Mouse (Mus musculus) forebrain, embryonic 16.5 days (tissue): ENCODE measurements around the gene Fmnl3. TPM values are rescaled to one million over a fixed set of nuclear protein-coding genes. Genes with fewer than 3 reads are reported as not detected.
A peak's percentile ranks its signal among the peaks of the same experiment; 100 is the strongest.

Experiments used
- ATAC-seq: fragments of 200-750 bp; cut with Nextera tagmentation; 2 replicates; pipeline ENCODE4 v1.8.0; 2017; ENCODE audit warnings: mild to moderate bottlenecking, moderate library complexity
- H3K27ac ChIP-seq: fragments of 300-500 bp; sonication (generic); 2 replicates; pipeline ENCODE4 v1.5.1; 2014; ENCODE audit warnings: low read length, control low read depth
- H3K27me3 ChIP-seq: fragments of 300-500 bp; sonication (generic); replicated peaks from 2 replicates; pipeline ENCODE4 v1.6.1; 2014; ENCODE audit warnings: low read length; ENCODE audit not compliant: control insufficient read depth, insufficient read depth
- H3K36me3 ChIP-seq: fragments of 300-500 bp; sonication (generic); 2 replicates; pipeline ENCODE4 v1.6.1; 2014; ENCODE audit not compliant: control insufficient read depth, insufficient read depth
- H3K4me1 ChIP-seq: fragments of 300-500 bp; sonication (generic); replicated peaks from 2 replicates; pipeline ENCODE4 v1.6.1; 2014; ENCODE audit warnings: low read length; ENCODE audit not compliant: control insufficient read depth, insufficient read depth
- H3K4me2 ChIP-seq: fragments of 300-500 bp; sonication (generic); 2 replicates; pipeline ENCODE4 v1.6.1; 2014; ENCODE audit warnings: mild to moderate bottlenecking, low read length, control low read depth
- H3K4me3 ChIP-seq: fragments of 300-500 bp; sonication (generic); replicated peaks from 2 replicates; pipeline ENCODE4 v1.5.1; 2014; ENCODE audit warnings: mild to moderate bottlenecking, low read length, control low read depth
- H3K9ac ChIP-seq: fragments of 300-500 bp; sonication (generic); replicated peaks from 2 replicates; pipeline ENCODE4 v1.6.1; 2014; ENCODE audit warnings: low read depth, low read length, control low read depth
- H3K9me3 ChIP-seq: fragments of 300-500 bp; sonication (generic); 2 replicates; pipeline ENCODE4 v1.6.1; 2016; ENCODE audit warnings: low read length; ENCODE audit not compliant: control insufficient read depth
- WGBS: fragments of 180-500 bp; shearing (Covaris S2); extraction: QIAGEN DNeasy Blood & Tissue Kit; methylation state at CpG from one replicate; pipeline ENCODE4 v1.1.7; 2014; 5-methylcytosine and 5-hydroxymethylcytosine counted together
- polyA plus RNA-seq: library from polyadenylated mRNA; unstranded; fragments of >200 nt; fragmentation: Nextera tagmentation; extraction: Ambion mirVana; gene quantifications from 2 replicates; pipeline ENCODE4 v1.2.1, GENCODE M21; 2015

The Fmnl3 gene
- polyA plus RNA-seq, 1 experiment from 2014 or later = 10.3 TPM

DNA sequence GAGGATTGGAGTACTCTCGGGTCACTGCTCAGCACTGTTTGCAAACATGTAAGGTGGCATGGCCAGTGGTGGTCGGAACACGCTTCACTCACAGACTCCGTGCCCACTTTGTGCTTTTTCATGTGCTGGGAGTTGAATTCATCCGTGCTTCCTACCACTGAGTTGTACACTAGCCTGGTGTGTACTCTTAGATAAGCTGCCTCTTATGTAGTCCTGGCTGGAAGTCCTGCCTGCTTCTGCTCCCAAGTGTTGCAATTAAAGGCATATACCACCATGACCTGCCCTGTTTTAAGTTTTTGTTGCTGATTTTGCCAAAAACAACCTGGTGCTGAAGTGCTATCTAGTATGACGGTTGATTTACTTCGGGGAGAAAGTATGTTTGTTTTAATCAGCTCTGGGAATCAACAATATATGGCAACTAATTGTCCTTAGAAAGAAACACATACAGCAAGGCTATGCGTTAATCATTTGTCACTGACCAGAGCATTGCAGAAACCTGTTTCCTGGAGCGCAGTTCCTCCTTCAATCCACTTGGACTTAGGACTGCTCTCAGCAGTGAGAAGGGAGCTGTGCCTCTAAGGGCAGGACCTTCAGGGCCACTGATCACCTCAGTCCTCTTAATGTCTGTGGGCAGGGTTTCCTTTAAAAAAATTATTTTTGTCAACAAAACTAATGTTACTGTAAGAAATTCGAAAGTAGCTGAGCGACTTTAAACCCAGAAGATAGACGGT lies 33.0 kb upstream of the Fmnl3 start:
- H3K27ac ChIP-seq = no peak overlapping the region
- H3K4me2 ChIP-seq = no peak overlapping the region
- H3K4me1 ChIP-seq = no peaks in the 10 kb centered on the region; the same call in 1 of the 2 replicates
- H3K9me3 ChIP-seq = no peaks in the 10 kb centered on the region
- no peak overlapping the region for H3K4me3 ChIP-seq
- no peak for ATAC-seq
- H3K9ac ChIP-seq = no peak overlapping the region
- 95% methylated on average over 12 of the region's 12 CpGs for WGBS
- no peaks in the 10 kb centered on the region for H3K27me3 ChIP-seq
- H3K36me3 ChIP-seq = peaks cover 35% of the 10 kb centered on the region

DNA sequence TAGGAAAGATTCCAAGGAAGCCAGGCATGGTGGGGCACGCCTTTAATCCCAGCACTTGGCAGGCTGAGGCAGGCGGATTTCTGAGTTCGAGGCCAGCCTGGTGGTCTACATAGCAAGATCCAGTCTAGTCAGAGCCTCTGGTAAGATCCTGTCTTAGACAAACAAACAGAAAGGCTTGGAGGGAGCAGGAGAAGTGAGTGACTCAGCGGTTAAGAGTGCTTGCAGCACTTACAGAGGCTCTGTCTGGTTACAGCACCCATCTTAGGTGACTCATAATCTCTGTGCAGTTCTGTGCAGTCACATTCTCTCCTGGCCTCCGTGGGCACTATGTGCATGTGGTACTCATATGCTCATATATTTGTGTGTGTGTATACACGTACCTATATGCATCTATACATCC lies 30.3 kb upstream of the Fmnl3 start:
- no peak overlapping the region for H3K9ac ChIP-seq
- ATAC-seq = no peak
- H3K4me2 ChIP-seq = no peak overlapping the region
- no peaks in the 10 kb centered on the region for H3K27me3 ChIP-seq
- H3K27ac ChIP-seq = no peak overlapping the region
- H3K4me1 ChIP-seq = peaks cover 11% of the 10 kb centered on the region
- peaks cover 11% of the 10 kb centered on the region for H3K36me3 ChIP-seq
- no peaks in the 10 kb centered on the region for H3K9me3 ChIP-seq
- no peak overlapping the region for H3K4me3 ChIP-seq
- 94% methylated on average over 6 of the region's 6 CpGs for WGBS

DNA sequence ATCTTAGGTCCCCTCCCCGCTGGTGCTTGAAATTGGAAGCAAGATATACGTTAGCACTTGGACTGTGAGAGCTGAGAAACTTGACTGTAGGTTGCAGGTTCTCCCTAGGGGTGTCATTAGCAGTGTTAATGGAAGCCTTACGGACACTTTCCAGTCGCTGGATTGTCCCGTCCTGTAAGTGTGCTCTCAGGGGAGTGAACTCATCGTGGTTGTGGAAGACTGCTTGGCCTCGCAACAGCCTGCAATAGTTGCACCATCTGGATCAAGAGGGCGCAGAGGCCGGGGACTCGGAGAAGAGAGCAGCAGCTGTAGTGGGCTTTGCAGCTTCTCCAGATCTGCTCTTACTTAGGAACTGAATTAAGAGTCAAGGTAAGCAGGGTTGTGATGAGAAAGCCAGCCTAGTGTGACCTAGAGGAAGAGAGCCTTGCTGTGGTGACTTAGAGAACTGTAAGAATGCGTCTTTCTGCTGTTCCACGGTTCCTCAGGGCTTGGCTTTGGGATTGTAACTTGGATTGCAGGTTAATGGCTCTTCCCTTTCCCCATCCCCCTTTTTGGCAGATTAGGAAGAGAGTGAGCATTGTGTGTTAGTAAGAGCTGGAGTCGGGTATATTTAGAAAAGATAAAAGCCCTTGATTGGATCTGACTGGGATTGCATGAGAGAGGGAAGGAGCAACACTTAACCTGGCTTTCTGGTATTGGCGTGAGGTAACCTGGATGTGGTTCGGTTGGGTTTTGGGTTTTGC lies 29.4 kb upstream of the Fmnl3 start:
- no peaks in the 10 kb centered on the region for H3K9me3 ChIP-seq
- H3K4me2 ChIP-seq = no peak overlapping the region
- no peak overlapping the region for H3K4me3 ChIP-seq
- 81% methylated on average over 15 of the region's 15 CpGs for WGBS
- no peaks in the 10 kb centered on the region for H3K27me3 ChIP-seq
- H3K4me1 ChIP-seq = peaks cover 20% of the 10 kb centered on the region
- no peak overlapping the region for H3K9ac ChIP-seq
- H3K27ac ChIP-seq = no peak overlapping the region
- ATAC-seq = no peak
- peaks cover 7% of the 10 kb centered on the region for H3K36me3 ChIP-seq

DNA sequence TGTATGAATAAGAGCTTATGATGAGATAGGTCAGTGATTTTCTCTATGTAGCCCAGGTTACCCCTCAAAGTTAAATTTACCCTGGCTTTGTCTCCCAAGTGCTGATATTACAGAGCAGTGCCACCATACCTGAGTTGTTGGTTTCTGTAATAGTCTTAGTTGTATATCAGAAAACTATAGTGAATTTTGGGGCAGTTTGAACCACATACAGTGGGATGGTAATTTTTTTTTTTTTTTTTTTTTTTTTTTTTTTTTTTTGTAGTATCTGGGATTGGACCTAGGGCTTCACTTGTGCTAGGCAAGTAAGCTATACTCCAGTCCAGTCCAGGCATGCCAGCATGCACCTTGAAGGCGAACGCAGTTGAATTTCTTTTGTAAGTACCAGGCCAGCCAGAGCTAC lies 27.3 kb upstream of the Fmnl3 start:
- no peaks in the 10 kb centered on the region for H3K27me3 ChIP-seq
- H3K27ac ChIP-seq = no peak overlapping the region
- no peaks in the 10 kb centered on the region for H3K9me3 ChIP-seq
- H3K4me1 ChIP-seq = peaks cover 32% of the 10 kb centered on the region
- no peak overlapping the region for H3K9ac ChIP-seq
- no peak overlapping the region for H3K4me3 ChIP-seq
- no peaks in the 10 kb centered on the region for H3K36me3 ChIP-seq
- WGBS = 94% methylated on average over 2 of the region's 2 CpGs
- no peak overlapping the region for H3K4me2 ChIP-seq
- no peak for ATAC-seq

DNA sequence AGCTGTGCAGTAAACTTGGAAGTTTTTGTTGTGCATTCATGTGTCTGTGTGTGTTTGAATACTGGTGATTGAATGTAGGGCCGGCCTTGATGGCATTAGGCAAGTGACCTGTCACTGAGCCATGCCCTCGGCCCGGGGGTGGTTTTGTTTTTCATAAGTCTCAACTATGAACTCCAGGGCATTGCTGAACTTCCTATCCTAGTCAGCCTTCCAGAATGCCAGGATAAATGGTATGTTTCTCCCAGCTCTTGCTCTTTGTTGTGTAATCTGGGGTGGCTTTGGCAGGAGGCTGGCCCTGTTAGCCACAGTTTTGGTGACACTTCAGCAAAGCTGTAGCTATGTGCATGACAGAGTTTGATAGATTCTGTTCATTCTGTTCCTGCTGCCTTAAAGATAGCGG lies 26.6 kb upstream of the Fmnl3 start:
- Histone ChIP-seq H3K9me3 (no peaks in the 10 kb centered on the region), H3K4me3 (no peak overlapping the region), H3K27ac (no peak overlapping the region), H3K36me3 (no peaks in the 10 kb centered on the region), H3K27me3 (no peaks in the 10 kb centered on the region), H3K4me1 (peaks cover 35% of the 10 kb centered on the region), H3K4me2 (no peak overlapping the region), H3K9ac (no peak overlapping the region)
- ATAC-seq = no peak
- 67% methylated on average over 4 of the region's 4 CpGs for WGBS

DNA sequence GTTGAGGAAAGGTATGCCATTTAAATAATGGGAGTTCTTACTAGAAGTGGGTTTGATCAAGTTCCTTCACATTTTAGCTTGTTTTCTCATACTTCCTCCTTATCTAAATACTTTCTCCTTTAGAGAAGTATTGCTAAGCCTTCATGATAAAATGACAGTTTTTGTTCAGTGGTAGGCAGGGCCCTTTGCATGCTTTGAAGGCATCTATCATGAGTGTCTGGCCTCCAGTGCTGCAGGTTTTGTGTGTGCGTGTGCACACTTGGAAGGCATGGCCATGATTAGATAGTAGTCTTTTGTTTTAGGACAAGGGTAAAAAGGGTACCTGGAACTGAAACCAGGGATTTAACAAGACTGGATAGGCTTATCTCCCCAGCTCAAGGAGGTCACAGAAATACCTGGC lies 26.2 kb upstream of the Fmnl3 start:
- H3K4me3 ChIP-seq = no peak overlapping the region
- no peaks in the 10 kb centered on the region for H3K27me3 ChIP-seq
- H3K9me3 ChIP-seq = no peaks in the 10 kb centered on the region
- H3K9ac ChIP-seq = no peak overlapping the region
- H3K27ac ChIP-seq = no peak overlapping the region
- H3K4me2 ChIP-seq = no peak overlapping the region
- ATAC-seq = no peak
- H3K4me1 ChIP-seq = peaks cover 35% of the 10 kb centered on the region
- 75% methylated on average over 1 of the region's 1 CpGs for WGBS
- H3K36me3 ChIP-seq = no peaks in the 10 kb centered on the region

DNA sequence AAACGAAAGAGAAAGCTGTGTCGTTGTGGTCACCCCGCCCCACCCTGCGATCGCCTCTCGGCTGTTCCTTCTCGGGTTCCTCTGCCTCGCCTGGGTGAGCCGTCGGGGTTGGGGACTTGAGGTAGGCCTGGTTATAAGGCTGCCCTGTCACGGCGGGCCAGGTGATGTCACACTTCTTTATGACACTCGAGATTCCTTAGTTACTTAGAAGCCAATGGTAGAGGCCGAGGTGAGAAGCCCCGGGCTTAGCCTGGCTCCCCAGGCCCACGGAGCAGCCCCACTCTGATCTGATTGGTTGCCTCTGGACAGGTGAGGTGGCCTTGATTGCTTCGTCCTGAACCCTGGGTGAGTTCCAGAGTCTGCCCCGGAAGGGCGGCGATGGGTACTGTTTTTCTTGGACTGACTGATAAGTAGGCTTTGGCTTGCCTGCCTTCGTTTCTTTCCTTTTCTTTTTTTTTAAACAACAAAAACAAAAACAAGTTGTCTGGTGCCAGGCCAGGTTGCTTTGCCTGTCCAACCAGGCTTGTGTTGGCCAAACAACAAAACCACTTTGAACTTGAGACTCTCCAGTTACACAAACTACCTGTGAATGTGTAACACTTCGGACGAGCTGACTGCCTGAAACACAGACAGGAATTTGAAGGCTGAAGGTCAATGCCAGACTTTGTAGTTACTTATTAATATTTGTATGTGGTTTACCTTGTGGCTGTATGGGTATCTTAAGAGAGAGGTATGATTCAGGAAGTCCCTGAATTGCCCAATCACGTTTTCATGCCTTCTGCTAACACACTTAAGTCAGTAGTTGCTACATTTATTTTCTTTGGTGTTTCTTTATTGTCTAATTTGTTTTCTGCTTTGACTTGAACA lies 23.3 kb upstream of the Fmnl3 start:
- WGBS = 12% methylated on average over 24 of the region's 24 CpGs
- ATAC-seq = no peak

DNA sequence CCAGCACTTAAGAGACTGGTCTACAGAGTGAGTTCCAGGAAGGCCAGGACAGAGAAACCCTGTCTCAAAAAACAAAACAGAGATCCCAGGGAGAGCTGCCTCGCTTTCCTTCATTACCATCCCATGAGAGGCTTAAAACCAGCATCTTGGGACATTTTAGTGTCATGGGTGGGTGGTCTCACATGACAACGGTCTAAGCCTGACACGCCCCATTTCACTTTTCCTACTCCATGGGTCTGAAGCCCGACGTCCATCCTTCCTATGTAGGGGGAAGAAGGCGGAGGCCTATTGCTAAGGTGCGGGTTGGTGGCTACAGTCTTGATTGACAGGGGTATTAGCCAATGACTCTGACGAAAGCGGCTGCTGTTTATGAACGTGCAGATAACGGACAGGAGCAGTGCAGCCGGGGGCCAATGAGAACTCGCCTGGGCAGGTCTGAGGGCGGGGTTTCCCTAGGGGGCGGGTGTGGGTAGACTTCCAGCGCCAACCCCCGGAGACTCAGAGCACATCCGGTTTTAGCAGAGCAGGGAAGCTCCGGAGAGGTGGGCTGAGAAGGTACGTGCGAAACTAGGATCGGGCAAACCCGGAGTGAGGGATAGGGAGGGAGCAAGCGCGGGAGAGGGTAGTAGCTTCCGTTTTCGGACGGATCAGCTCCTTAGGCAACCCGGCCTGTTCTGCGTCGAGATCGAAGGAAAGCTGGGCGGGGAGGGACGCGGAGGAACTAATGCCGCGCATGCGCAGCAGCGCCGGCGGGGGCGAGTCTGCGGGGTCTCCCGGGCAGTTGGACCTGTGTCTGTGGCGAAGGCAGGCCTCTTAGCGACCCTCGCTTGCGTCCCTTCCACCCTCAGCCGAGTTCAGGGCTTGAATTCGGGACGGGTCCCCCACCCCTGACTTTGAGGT lies 22.5 kb upstream of the Fmnl3 start, which contains the start of gene Tmbim6:
Gene Tmbim6 (plus strand): TSS at position 397 of the 900 bp plus-strand sequence.
- peak within 1 kb of the TSS; percentile 81 for H3K9ac ChIP-seq
- H3K27ac ChIP-seq = peak within 1 kb of the TSS; percentile 94
- H3K27me3 ChIP-seq = no peaks in the 10 kb centered on the region
- H3K4me1 ChIP-seq = peaks cover 35% of the 10 kb centered on the region
- H3K4me2 ChIP-seq = peak within 1 kb of the TSS; percentile 99
- H3K9me3 ChIP-seq = no peaks in the 10 kb centered on the region
- ATAC-seq = peak; percentile 100
- no peaks in the 10 kb centered on the region for H3K36me3 ChIP-seq
- peak within 1 kb of the TSS; percentile 95 for H3K4me3 ChIP-seq
- under 1% methylated on average over 51 of the region's 51 CpGs for WGBS

More for the DNA sequence above, 23.3 kb upstream of the Fmnl3 start:
- peak overlapping the region; percentile 95 for H3K4me3 ChIP-seq
- peak overlapping the region; percentile 81 for H3K9ac ChIP-seq
- no peaks in the 10 kb centered on the region for H3K9me3 ChIP-seq
- no peaks in the 10 kb centered on the region for H3K27me3 ChIP-seq
- peak overlapping the region; percentile 99 for H3K4me2 ChIP-seq
- peaks cover 35% of the 10 kb centered on the region for H3K4me1 ChIP-seq
- peak overlapping the region; percentile 94 for H3K27ac ChIP-seq
- H3K36me3 ChIP-seq = no peaks in the 10 kb centered on the region
